Comparison of ENCODE assay signal across 18 mouse cellular contexts in genomic region chr2:156869554-156869953, GRCm38 (mm10). TPM values are rescaled to one million over a fixed set of nuclear protein-coding genes. Genes with fewer than 3 reads are reported as not detected.
"Had no signal": no experiment of that assay in that cellular context is flagged by ENCODE, and none has a peak within 500 bp of the region (broad histone marks: within the 10 kb centered on the region; RNA-seq: fewer than 3 reads in every experiment).

No protein-coding gene starts in this region.

- H3K9ac ChIP-seq: kidney, embryonic 15.5 days; limb, embryonic 13.5 days; liver, embryonic 14.5 days had no signal

- H3K4me3 ChIP-seq: kidney, embryonic 15.5 days; limb, embryonic 10.5 days; limb, embryonic 13.5 days had no signal

- H3K27me3 ChIP-seq: kidney, embryonic 15.5 days; limb, embryonic 13.5 days had no signal

- DNase-seq: lung, adult 2 months; lung, postnatal 14 days; lung, postnatal 4 days; midbrain, embryonic 14.5 days; right cerebral cortex, adult 18-20 months; right cerebral cortex, postnatal 14 days; right cerebral cortex, postnatal 4 days; thymus, adult 2 months; thymus, postnatal 14 days; thymus, postnatal 4 days had no signal

- H3K4me2 ChIP-seq: kidney, embryonic 15.5 days; limb, embryonic 13.5 days; liver, embryonic 11.5 days; midbrain, embryonic 11.5 days had no signal

- H3K4me1 ChIP-seq: limb, embryonic 10.5 days had no signal

- H3K9me3 ChIP-seq: kidney, embryonic 15.5 days; limb, embryonic 10.5 days; limb, embryonic 13.5 days had no signal

- H3K27ac ChIP-seq: kidney, embryonic 15.5 days; limb, embryonic 10.5 days; limb, embryonic 13.5 days; liver, embryonic 14.5 days; stomach, postnatal 0 days had no signal

RNA-seq across cellular contexts. Expression of gene Sla2, which starts 17.4 kb away (rescaled TPM):
- polyA plus RNA-seq: midbrain, postnatal 0 days had no signal
